Mouse (Mus musculus) olfactory bulb, adult 2 months (tissue): ENCODE results near the gene Mgmt. TPM values are rescaled to one million over a fixed set of nuclear protein-coding genes. Genes with fewer than 3 reads are reported as not detected.

Experiments
- H3K27ac ChIP-seq: fragments of 200-500 bp; 2 replicates; pipeline ENCODE4 v1.5.1; 2012; ENCODE audit warnings: low read depth, low read length; ENCODE audit not compliant: insufficient read depth
- H3K4me1 ChIP-seq: fragments of 200-500 bp; 2 replicates; pipeline ENCODE4 v1.6.1; 2012; ENCODE audit warnings: low read length; ENCODE audit not compliant: control insufficient read depth, insufficient read depth
- H3K4me3 ChIP-seq: fragments of 200-500 bp; 2 replicates; pipeline ENCODE4 v1.5.1; 2012; ENCODE audit warnings: mild to moderate bottlenecking, low read depth, low read length, moderate library complexity; ENCODE audit not compliant: insufficient read depth
- CTCF ChIP-seq: fragments of 200-500 bp; IDR thresholded peaks from 2 replicates; pipeline ENCODE4 v1.5.1; 2012; ENCODE audit warnings: low read depth, mild to moderate bottlenecking, low read length, moderate library complexity; ENCODE audit not compliant: insufficient read depth
- POLR2A ChIP-seq: fragments of 200-500 bp; IDR thresholded peaks from 2 replicates; pipeline ENCODE4 v1.6.1; 2012; ENCODE audit warnings: mild to moderate bottlenecking, low read depth, low read length, moderate library complexity; ENCODE audit not compliant: insufficient read depth
- WGBS: fragments of 180-500 bp; shearing (Covaris S2); methylation state at CpG from one replicate; pipeline ENCODE4 v1.1.7; 2018; 5-methylcytosine and 5-hydroxymethylcytosine counted together
- polyA plus RNA-seq: library from polyadenylated mRNA; stranded (reverse); fragments of >200 nt; gene quantifications from 2 replicates; pipeline ENCODE4 v1.2.4, GENCODE M21; 2012; ENCODE audit warnings: low replicate concordance; ENCODE audit not compliant: missing spikeins, insufficient read depth, insufficient read length

Mgmt gene
- polyA plus RNA-seq, 1 experiment: not detected

DNA sequence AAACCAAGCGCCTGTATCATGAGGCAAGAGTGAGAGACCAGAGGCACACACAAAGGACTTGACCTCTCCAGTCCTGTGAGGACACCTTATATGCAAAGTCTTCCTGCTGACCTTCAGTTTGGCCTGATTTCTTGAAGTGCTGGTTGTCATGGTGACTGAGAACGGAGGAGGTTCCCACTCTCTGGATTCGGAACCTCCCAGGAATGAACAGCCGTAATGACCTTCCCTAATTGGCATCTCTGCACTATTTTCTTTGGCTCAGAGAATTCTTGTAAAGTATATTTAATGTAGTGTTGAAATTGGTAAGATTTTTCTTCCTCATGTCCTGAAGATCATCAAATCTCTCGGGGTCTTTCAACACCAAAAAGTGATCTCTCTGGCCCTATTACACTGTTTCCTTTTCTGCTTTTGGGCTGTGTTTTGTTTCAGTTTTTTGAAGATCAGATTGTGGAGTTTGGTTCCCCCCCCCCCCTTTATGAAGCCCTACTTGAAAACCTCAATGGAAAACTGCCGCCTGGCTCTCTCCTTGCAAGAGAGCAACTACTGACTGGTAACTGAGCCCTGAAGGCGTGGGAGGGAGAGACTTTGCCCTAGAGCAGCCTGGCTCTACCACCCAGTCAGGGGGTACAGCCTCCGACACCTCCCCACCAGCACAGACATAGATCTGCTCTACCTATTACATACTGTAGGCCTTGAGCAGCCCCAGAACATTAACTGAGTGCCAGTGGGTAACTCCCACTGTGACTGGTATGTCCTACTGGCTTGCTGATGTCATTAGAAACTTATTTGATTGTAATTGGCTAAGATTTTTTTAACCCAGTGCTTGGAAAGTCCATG, 153.9 kb downstream of the Mgmt start:
- H3K4me3 ChIP-seq: no peak overlapping the region
- no peaks in the 10 kb centered on the region for H3K4me1 ChIP-seq
- H3K27ac ChIP-seq: no peak overlapping the region
- TF ChIP-seq CTCF: no peak
- no peak for TF ChIP-seq POLR2A
- WGBS: 80% methylated on average over 8 of the region's 8 CpGs

GRCm38 (mm10) chr7:137054343-137054742, 159.9 kb downstream of the Mgmt start:
- 84% methylated on average over 5 of the region's 5 CpGs for whole genome bisulfite sequencing
- Histone ChIP-seq H3K4me3 (no peak overlapping the region), H3K4me1 (no peaks in the 10 kb centered on the region), H3K27ac (no peak overlapping the region)
- TF ChIP-seq CTCF (no peak), POLR2A (no peak)

GRCm38 (mm10) chr7:137056126-137056525, 161.7 kb downstream of the Mgmt start:
- H3K4me3 ChIP-seq: no peak overlapping the region
- 73% methylated on average over 5 of the region's 5 CpGs for WGBS
- H3K4me1 ChIP-seq: no peaks in the 10 kb centered on the region
- no peak for TF ChIP-seq POLR2A
- H3K27ac ChIP-seq: no peak overlapping the region

DNA sequence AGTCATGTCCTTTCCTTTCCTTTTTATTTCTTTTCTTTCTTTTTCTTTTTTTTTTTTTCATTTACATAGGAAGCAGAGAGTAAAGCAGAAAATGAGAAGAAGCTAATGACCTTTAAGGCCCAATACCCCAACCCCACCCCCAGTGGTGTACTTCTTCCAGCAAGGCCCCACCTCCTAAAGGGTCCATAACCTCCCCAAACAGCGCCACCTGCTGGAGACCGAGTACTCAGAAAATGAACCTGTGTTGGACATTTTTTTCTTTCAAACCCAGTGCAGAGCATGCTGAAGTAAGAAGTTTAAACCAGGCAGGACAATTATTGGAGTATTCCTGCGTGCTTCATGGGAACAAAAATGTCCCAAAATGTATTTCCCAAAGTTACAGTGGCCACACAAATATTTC, 166.1 kb downstream of the Mgmt start:
- no peak overlapping the region for H3K27ac ChIP-seq
- no peaks in the 10 kb centered on the region for H3K4me1 ChIP-seq
- 53% methylated on average over 3 of the region's 3 CpGs for WGBS
- TF ChIP-seq POLR2A (no peak), CTCF (no peak)
- H3K4me3 ChIP-seq: no peak overlapping the region

- no peak overlapping the region for H3K4me3 ChIP-seq
- H3K4me1 ChIP-seq: no peaks in the 10 kb centered on the region
- no peak overlapping the region for H3K27ac ChIP-seq
- TF ChIP-seq POLR2A: no peak
- WGBS: 99% methylated on average over 6 of the region's 6 CpGs
These were observed 166.7 kb downstream of the Mgmt start for GRCm38 (mm10) chr7:137061109-137061508.

GRCm38 (mm10) chr7:137064255-137064654, 169.8 kb downstream of the Mgmt start:
- H3K4me1 ChIP-seq: no peaks in the 10 kb centered on the region
- 74% methylated on average over 9 of the region's 9 CpGs for WGBS
- TF ChIP-seq CTCF: no peak
- TF ChIP-seq POLR2A: no peak
- H3K27ac ChIP-seq: no peak overlapping the region
- no peak overlapping the region for H3K4me3 ChIP-seq

- no peak overlapping the region for H3K4me3 ChIP-seq
- H3K27ac ChIP-seq: no peak overlapping the region
- WGBS: 86% methylated on average over 5 of the region's 5 CpGs
- no peak for TF ChIP-seq POLR2A
- no peak for TF ChIP-seq CTCF
- H3K4me1 ChIP-seq: no peaks in the 10 kb centered on the region
These were observed 171.0 kb downstream of the Mgmt start for GRCm38 (mm10) chr7:137065408-137065807.

GRCm38 (mm10) chr7:137066211-137066610, 171.8 kb downstream of the Mgmt start:
- no peak overlapping the region for H3K27ac ChIP-seq
- H3K4me1 ChIP-seq: no peaks in the 10 kb centered on the region
- TF ChIP-seq CTCF (no peak), POLR2A (no peak)
- no peak overlapping the region for H3K4me3 ChIP-seq
- 86% methylated on average over 3 of the region's 3 CpGs for WGBS

DNA sequence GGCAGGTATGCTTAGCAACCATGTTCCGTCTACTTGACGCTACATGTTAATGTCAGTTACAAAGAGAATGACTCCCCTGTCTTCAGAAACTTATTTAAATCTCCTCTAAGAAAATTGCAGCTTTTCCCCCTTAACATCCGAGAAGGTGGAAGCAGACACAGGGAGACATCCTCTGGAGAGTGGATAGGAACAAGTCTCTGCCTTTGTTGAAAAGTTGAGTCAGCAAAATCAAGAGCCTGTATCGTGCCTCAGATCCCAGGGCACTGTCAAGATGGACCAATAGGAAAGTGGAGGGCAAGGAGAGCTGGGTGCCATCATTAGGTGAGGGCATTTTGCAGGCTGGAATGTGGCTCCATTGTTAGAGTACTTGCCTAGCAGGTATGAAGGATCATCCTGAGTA, 172.6 kb downstream of the Mgmt start:
- H3K27ac ChIP-seq: no peak overlapping the region
- no peak overlapping the region for H3K4me3 ChIP-seq
- WGBS: 93% methylated on average over 4 of the region's 4 CpGs
- H3K4me1 ChIP-seq: no peaks in the 10 kb centered on the region
- no peak for TF ChIP-seq POLR2A
- no peak for TF ChIP-seq CTCF
